Mouse (Mus musculus) stomach, embryonic 16.5 days (tissue): Measurements from ENCODE around the gene Ctnnbl1. TPM values are rescaled to one million over a fixed set of nuclear protein-coding genes. Genes with fewer than 3 reads are reported as not detected.

Experiments used
- ATAC-seq: fragments of 200-750 bp; cut with Nextera tagmentation; 2 replicates; pipeline ENCODE4 v1.8.0; 2017; ENCODE audit warnings: moderate number of reproducible peaks, moderate TSS enrichment; ENCODE audit not compliant: insufficient read depth, low FRiP score
- H3K27ac ChIP-seq: fragments of 300-500 bp; sonication (generic); 2 replicates; pipeline ENCODE4 v1.5.1; 2014; ENCODE audit warnings: low read length
- H3K27me3 ChIP-seq: fragments of 300-500 bp; sonication (generic); 2 replicates; pipeline ENCODE4 v1.6.1; 2014; ENCODE audit warnings: low read length, control low read depth, mixed read lengths; ENCODE audit not compliant: control insufficient read depth, insufficient read depth
- H3K36me3 ChIP-seq: fragments of 300-500 bp; sonication (generic); 2 replicates; pipeline ENCODE4 v1.6.1; 2014; ENCODE audit warnings: low read length; ENCODE audit not compliant: control insufficient read depth, insufficient read depth
- H3K4me1 ChIP-seq: fragments of 300-500 bp; sonication (generic); 2 replicates; pipeline ENCODE4 v1.6.1; 2014; ENCODE audit warnings: low read length, control low read depth, mixed read lengths; ENCODE audit not compliant: control insufficient read depth, insufficient read depth
- H3K4me2 ChIP-seq: fragments of 300-500 bp; sonication (generic); 2 replicates; pipeline ENCODE4 v1.6.1; 2014; ENCODE audit warnings: low read depth, low read length, mixed read lengths
- H3K4me3 ChIP-seq: fragments of 300-500 bp; sonication (generic); replicated peaks from 2 replicates; pipeline ENCODE4 v1.5.1; 2014; ENCODE audit warnings: mild to moderate bottlenecking, low read length
- H3K9ac ChIP-seq: fragments of 300-500 bp; sonication (generic); 2 replicates; pipeline ENCODE4 v1.6.1; 2014; ENCODE audit warnings: low read length
- H3K9me3 ChIP-seq: fragments of 300-500 bp; sonication (generic); replicated peaks from 2 replicates; pipeline ENCODE4 v1.6.1; 2016; ENCODE audit warnings: low read length, control low read depth; ENCODE audit not compliant: control insufficient read depth
- WGBS: fragments of 180-500 bp; shearing (Covaris S2); extraction: QIAGEN DNeasy Blood & Tissue Kit; methylation state at CpG from one replicate; pipeline ENCODE4 v1.1.7; 2014; 5-methylcytosine and 5-hydroxymethylcytosine counted together
- polyA plus RNA-seq: library from polyadenylated mRNA; unstranded; fragments of >200 nt; fragmentation: Nextera tagmentation; extraction: Ambion mirVana; gene quantifications from 2 replicates; pipeline ENCODE4 v1.2.1, GENCODE M21; 2015

Ctnnbl1 gene
- polyA plus RNA-seq, 1 experiment from 2014 or later, result 43.9 TPM

GRCm38 (mm10) chr2:157808368-157808923 lies 71.2 kb downstream of the Ctnnbl1 start:
- H3K27ac ChIP-seq, result no peak overlapping the region
- H3K9ac ChIP-seq, result no peak overlapping the region
- ATAC-seq, result no peak
- no peaks in the 10 kb centered on the region for H3K4me1 ChIP-seq
- no peaks in the 10 kb centered on the region for H3K27me3 ChIP-seq
- H3K4me2 ChIP-seq, result no peak overlapping the region
- no peak overlapping the region for H3K4me3 ChIP-seq
- no peaks in the 10 kb centered on the region; the same call in 1 of the 2 replicates for H3K36me3 ChIP-seq
- 77% methylated on average over 7 of the region's 7 CpGs for WGBS
- no peaks in the 10 kb centered on the region for H3K9me3 ChIP-seq

DNA sequence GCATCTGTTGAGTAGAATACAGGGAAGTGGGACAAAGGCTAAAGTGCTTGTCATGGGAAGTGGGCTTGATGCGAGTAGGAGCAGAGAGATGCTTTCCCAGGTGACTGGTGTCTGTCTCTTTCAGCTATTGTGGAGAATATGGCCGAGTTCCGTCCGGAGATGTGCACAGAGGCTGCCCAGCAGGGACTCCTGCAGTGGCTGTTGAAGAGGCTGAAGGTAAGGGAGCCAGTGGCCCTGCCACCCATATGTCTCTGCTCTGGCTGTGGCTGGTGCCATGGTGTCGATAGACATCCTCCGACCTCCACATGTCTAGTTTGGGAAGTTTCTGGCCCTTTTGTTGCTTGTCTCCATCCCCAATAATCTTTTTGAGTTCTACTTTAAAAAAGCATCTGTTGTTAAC lies 72.1 kb downstream of the Ctnnbl1 start:
- Histone ChIP-seq H3K27ac (no peak overlapping the region), H3K36me3 (no peaks in the 10 kb centered on the region; the same call in 1 of the 2 replicates), H3K27me3 (no peaks in the 10 kb centered on the region), H3K4me1 (no peaks in the 10 kb centered on the region), H3K9ac (no peak overlapping the region), H3K9me3 (no peaks in the 10 kb centered on the region), H3K4me3 (no peak overlapping the region), H3K4me2 (no peak overlapping the region)
- 88% methylated on average over 6 of the region's 6 CpGs for WGBS
- ATAC-seq, result no peak

DNA sequence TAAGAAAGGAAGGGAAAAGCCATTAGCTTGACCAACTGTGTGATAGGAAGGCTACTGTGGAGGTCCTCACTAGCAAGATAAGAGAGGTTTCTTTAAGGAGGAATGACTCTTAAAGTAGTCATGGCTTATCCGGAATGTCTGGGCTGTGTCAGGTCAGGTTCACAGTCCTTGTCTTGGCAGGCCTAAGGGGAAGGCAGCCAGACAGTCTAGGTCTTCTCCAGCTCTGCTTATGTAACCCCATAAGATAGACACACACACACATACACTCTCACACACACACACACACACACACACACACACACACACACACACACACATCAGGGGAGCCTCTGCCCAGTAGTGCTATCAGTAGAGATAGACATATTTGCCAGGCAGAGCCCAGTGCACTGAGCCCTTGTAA lies 73.5 kb downstream of the Ctnnbl1 start:
- Histone ChIP-seq H3K4me3 (no peak overlapping the region), H3K27ac (no peak overlapping the region), H3K9me3 (no peaks in the 10 kb centered on the region), H3K4me2 (no peak overlapping the region), H3K4me1 (no peaks in the 10 kb centered on the region), H3K36me3 (no peaks in the 10 kb centered on the region; the same call in 1 of the 2 replicates), H3K9ac (no peak overlapping the region), H3K27me3 (no peaks in the 10 kb centered on the region)
- WGBS, result 75% methylated on average over 1 of the region's 1 CpGs
- no peak for ATAC-seq

GRCm38 (mm10) chr2:157813121-157813520 lies 75.9 kb downstream of the Ctnnbl1 start:
- WGBS, result 85% methylated on average over 4 of the region's 4 CpGs

GRCm38 (mm10) chr2:157814116-157814964 lies 77.1 kb downstream of the Ctnnbl1 start:
- Histone ChIP-seq H3K4me3 (no peak overlapping the region), H3K36me3 (no peaks in the 10 kb centered on the region; the same call in 1 of the 2 replicates), H3K9me3 (no peaks in the 10 kb centered on the region), H3K4me2 (no peak overlapping the region), H3K4me1 (no peaks in the 10 kb centered on the region), H3K9ac (no peak overlapping the region), H3K27me3 (no peaks in the 10 kb centered on the region), H3K27ac (no peak overlapping the region)
- WGBS, result 57% methylated on average over 11 of the region's 11 CpGs
- no peak for ATAC-seq

More at GRCm38 (mm10) chr2:157813121-157813520, 75.9 kb downstream of the Ctnnbl1 start:
- Histone ChIP-seq H3K4me2 (no peak overlapping the region), H3K36me3 (no peaks in the 10 kb centered on the region; the same call in 1 of the 2 replicates), H3K27ac (no peak overlapping the region), H3K9ac (no peak overlapping the region), H3K4me1 (no peaks in the 10 kb centered on the region), H3K9me3 (no peaks in the 10 kb centered on the region), H3K27me3 (no peaks in the 10 kb centered on the region), H3K4me3 (no peak overlapping the region)
- no peak for ATAC-seq

DNA sequence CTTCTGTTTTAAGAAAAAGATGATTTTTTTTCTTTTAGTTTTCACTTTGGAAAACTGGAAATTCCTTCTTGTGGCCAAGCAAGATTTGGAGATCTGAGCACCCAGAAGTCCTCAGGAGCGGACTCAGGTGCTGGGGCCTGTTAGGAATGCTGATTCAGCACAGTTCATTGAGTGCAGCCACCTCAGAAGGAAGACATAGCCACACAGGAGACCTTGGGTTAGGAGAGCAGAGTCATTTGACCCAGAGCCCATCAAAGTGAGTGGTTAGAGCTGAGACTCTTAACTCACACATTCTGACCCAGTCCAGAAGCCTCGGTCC lies 77.7 kb downstream of the Ctnnbl1 start:
- Histone ChIP-seq H3K27me3 (no peaks in the 10 kb centered on the region), H3K36me3 (no peaks in the 10 kb centered on the region; the same call in 1 of the 2 replicates), H3K4me2 (no peak overlapping the region), H3K4me1 (no peaks in the 10 kb centered on the region), H3K9ac (no peak overlapping the region), H3K27ac (no peak overlapping the region), H3K9me3 (no peaks in the 10 kb centered on the region), H3K4me3 (no peak overlapping the region)
- WGBS, result 91% methylated on average over 2 of the region's 2 CpGs
- no peak for ATAC-seq

GRCm38 (mm10) chr2:157817672-157818071 lies 80.5 kb downstream of the Ctnnbl1 start:
- 74% methylated on average over 9 of the region's 9 CpGs for WGBS
- Histone ChIP-seq H3K4me3 (no peak overlapping the region), H3K4me1 (no peaks in the 10 kb centered on the region), H3K27ac (no peak overlapping the region), H3K9me3 (no peaks in the 10 kb centered on the region), H3K9ac (no peak overlapping the region), H3K36me3 (no peaks in the 10 kb centered on the region), H3K4me2 (no peak overlapping the region), H3K27me3 (no peaks in the 10 kb centered on the region)
- ATAC-seq, result no peak

DNA sequence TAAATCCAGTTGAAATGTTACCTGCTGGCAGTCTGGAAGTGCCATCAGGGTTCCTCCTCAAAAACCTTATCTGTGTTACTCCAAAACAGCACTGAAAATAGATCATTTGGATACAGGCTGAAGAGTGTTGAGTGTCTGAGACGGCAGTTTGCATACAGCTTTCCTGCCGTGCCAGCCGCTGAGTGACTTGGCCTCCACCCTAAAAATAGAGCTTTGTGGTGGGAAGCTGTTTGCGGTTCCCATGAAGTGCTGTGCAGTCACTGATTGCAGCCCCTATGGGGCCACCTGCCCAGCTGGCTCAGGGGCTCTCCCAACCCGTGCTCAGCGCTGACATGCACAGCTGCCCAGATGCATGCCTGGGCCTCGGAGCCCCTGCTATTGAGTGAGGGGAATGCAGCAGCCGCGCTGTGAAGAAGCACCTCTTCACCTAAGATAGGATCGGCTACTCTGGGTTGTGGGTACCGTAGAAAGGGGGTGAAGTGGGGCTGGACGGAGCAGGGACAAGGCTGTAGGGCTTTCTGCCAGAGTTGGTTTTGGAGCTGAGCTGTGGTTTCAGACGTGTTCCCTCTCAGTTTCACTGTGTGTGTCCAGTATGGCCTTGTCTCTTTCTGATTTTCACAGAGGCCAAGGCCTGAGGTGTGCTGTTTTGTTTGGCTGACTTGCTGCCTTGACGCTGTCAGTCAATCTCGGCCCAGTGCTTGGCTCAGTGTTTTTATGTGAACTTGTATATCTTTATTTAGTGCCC lies 81.5 kb downstream of the Ctnnbl1 start:
- Histone ChIP-seq H3K9ac (no peak overlapping the region), H3K9me3 (no peaks in the 10 kb centered on the region), H3K36me3 (no peaks in the 10 kb centered on the region), H3K27me3 (no peaks in the 10 kb centered on the region), H3K4me3 (no peak overlapping the region), H3K4me2 (no peak overlapping the region), H3K27ac (no peak overlapping the region), H3K4me1 (no peaks in the 10 kb centered on the region)
- no peak for ATAC-seq
- 81% methylated on average over 15 of the region's 15 CpGs for WGBS

- 93% methylated on average over 12 of the region's 12 CpGs for WGBS
- Histone ChIP-seq H3K4me1 (no peaks in the 10 kb centered on the region), H3K27me3 (no peaks in the 10 kb centered on the region), H3K4me3 (no peak overlapping the region), H3K36me3 (no peaks in the 10 kb centered on the region), H3K4me2 (no peak overlapping the region), H3K9ac (no peak overlapping the region), H3K9me3 (no peaks in the 10 kb centered on the region), H3K27ac (no peak overlapping the region)
- ATAC-seq, result no peak
Observed at GRCm38 (mm10) chr2:157819401-157819800, 82.2 kb downstream of the Ctnnbl1 start.
